Mouse (Mus musculus): ENCODE data around the gene Camk2d. TPM values are rescaled to one million over a fixed set of nuclear protein-coding genes. Genes with fewer than 3 reads are reported as not detected.

Gene Camk2d
- polyA plus RNA-seq, 1 experiment: 0.01 TPM

- no peak for TF ChIP-seq GATA1 (IDR thresholded peaks at IDR 0.05; ENCODE audit: low read length)
Measured at GRCm38 (mm10) chr3:126826172-126826571, 230.1 kb downstream of the Camk2d start.

- no peak for TF ChIP-seq GATA1 (IDR thresholded peaks at IDR 0.05; ENCODE audit: low read length)
Measured at GRCm38 (mm10) chr3:126827900-126828299, 231.8 kb downstream of the Camk2d start.

DNA sequence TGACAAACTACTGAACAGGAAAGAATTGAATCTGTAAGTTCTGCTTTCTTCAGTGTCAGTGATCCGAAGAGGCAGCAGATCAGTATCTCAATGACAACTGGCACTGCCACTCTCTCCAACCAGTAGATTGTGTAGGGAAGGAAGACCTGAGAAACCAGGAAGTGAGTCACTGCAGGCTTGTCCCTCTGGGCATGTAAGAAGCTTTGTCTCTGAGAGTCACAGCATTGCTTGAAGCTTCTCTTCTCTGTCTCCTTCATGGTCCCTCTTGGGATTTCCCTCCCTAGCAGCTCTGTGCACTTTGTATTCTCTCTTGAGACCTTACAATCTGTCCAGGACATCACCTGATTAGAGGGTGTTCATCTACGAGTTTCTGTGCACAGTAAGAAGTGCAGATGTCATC is 233.7 kb downstream of the Camk2d start:
- no peak for TF ChIP-seq GATA1 (IDR thresholded peaks at IDR 0.05; ENCODE audit: low read length)

- TF ChIP-seq GATA1 (IDR thresholded peaks at IDR 0.05; ENCODE audit: low read length): no peak
Measured at GRCm38 (mm10) chr3:126831418-126832138, 235.5 kb downstream of the Camk2d start.

DNA sequence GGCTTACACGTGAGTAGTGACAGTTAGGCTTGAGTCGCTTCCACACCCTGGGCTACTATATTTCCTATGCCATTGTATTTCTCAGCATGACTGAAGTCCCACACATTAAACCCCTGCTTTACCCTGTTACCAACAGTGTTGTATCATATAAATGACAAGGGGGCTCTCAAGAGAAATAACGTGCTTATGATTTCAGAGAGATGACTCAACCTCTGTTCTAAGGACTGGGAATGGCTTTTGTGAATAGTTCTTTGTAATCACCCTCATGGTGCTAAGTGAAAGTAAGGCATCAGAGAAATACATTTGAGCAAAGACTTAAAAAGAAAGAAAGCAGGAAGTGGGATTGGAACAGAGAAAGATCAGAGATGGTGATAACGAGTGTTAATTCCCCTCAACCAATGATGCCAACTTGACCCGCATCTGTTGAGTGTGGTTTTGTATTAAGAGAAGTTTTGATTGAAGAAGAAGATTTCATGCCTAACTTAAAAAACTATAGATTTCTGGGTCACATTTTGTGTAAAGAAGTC is 238.6 kb downstream of the Camk2d start:
- TF ChIP-seq GATA1 (IDR thresholded peaks at IDR 0.05; ENCODE audit: low read length): no peak

DNA sequence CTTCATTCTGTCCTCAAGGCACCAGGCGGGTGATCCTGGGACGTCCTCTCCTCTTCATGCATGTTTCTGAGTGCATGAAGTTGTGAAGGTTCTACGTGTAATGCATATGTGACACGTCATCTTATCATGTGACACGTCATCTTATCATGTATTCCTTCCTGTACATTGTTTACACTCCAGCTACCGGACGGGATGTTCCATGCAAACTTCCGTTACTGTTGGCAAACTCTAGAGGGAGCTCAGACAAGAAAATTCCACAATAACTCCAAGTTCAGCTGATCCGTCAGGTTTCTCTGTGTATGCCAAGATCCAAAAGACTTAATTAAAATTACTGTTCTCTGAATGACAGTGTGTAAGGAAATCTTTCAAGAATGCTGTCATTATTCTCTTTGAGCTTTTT is 246.7 kb downstream of the Camk2d start:
- no peak for TF ChIP-seq GATA1 (IDR thresholded peaks at IDR 0.05; ENCODE audit: low read length)

DNA sequence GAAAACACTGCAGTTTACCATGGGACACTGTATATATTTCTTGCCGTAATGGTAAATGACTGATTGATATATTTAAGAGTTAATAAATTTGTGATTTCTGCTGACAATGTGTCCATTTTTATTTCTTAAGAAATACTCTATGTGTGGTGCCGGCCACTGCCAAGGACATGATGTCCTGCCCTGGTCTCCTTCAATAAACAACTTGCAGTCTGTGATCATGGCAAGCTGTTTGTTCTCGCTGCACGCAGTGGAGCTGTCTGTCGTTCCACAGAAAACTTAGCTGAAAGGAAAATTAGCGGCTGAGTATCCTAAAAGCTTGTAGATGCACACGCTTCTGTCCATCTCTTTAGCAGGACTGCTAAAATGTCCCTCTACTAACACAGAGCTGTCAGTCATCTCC is 248.7 kb downstream of the Camk2d start:
- TF ChIP-seq GATA1 (IDR thresholded peaks at IDR 0.05; ENCODE audit: low read length): no peak

DNA sequence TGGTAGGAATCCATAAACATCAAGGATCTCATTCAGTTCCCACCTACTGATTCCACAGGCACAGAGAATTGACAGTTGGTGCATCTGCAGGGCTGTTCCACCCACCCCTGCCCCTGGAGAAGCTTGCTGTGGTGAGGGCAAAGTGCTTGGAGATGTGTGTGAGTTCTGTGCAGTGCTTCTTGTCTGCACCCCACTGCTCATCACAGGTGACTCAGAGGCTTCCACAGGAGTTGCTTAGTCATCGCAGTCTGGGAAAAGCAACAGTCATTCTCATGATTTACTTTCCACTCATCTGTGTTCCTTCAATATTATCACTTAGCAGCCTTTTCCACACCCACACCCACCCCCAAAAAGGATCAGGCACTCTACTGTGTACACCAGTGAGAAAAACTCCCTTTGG is 252.0 kb downstream of the Camk2d start:
- no peak for TF ChIP-seq GATA1 (IDR thresholded peaks at IDR 0.05; ENCODE audit: low read length)

GRCm38 (mm10) chr3:126860442-126860841 is 264.3 kb downstream of the Camk2d start:
- TF ChIP-seq GATA1 (IDR thresholded peaks at IDR 0.05; ENCODE audit: low read length): no peak

GRCm38 (mm10) chr3:126869561-126869960 is 273.5 kb downstream of the Camk2d start:
- TF ChIP-seq GATA1 (IDR thresholded peaks at IDR 0.05; ENCODE audit: low read length): no peak

- no peak for TF ChIP-seq GATA1 (IDR thresholded peaks at IDR 0.05; ENCODE audit: low read length)
Measured at GRCm38 (mm10) chr3:126870688-126871087, 274.6 kb downstream of the Camk2d start.

DNA sequence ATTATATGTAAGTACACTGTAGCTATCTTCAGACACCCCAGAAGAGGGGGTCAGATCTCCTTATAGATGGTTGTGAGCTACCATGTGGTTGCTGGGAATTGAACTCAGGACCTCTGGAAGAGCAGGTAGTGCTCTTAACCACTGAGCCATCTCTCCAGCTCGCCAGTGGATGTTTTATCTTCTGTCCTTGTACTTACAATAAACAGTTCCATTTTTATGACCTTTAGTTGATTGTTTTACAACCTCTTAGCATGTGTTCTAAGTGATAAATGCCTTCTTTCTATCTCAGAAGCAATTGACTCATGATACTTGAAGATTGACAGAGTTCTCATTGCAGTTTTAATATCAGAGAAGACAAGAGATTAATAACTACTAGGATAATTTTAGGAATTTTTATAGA is 282.1 kb downstream of the Camk2d start:
- no peak for TF ChIP-seq GATA1 (IDR thresholded peaks at IDR 0.05; ENCODE audit: low read length)

GRCm38 (mm10) chr3:126886090-126886489 is 290.0 kb downstream of the Camk2d start:
- TF ChIP-seq GATA1 (IDR thresholded peaks at IDR 0.05; ENCODE audit: low read length): no peak

GRCm38 (mm10) chr3:126886644-126887043 is 290.5 kb downstream of the Camk2d start:
- no peak for TF ChIP-seq GATA1 (IDR thresholded peaks at IDR 0.05; ENCODE audit: low read length)

Other genes starting within 250 kb of the Camk2d start
- not detected in 2 replicates for gene Arsj, start 232.6 kb upstream of the Camk2d start, polyA plus RNA-seq (2012)

Data from G1E-ER4 (cell line).